Mouse (Mus musculus): Measurements from ENCODE around the gene Samd13.

DNA sequence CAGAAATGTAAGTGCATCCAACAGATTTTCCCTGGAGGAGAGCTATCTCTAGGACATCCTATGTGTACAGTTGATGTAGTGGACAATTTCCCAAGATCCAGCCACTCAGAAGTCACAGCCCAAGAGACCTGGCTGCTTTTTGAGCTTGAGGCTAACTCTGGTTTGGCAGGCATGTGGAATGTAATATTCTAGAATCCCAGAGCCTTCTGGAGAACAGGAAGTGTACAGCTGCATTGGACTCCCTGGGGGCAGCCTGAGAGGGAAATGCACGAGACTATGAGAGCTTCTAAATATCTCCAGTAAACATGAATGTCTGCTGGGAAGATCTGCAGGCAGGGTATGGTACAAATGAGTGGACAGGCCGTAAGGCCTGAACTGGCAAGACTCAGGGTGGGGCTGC is 14.3 kb downstream of the Samd13 start:
- no peak for TF ChIP-seq POLR2A (IDR thresholded peaks at IDR 0.05; ENCODE audit: control insufficient read depth, extremely low read depth, insufficient read depth, low read length, poor library complexity)
- TF ChIP-seq CTCF (IDR thresholded peaks at IDR 0.05; ENCODE audit: borderline replicate concordance, control insufficient read depth, extremely low read depth, insufficient read depth, low read length, poor library complexity) = no peak
